Mouse (Mus musculus): ENCODE results near the gene Cdh13.
A peak's percentile ranks its signal among the peaks of the same experiment; 100 is the strongest.

Cdh13 gene

DNA sequence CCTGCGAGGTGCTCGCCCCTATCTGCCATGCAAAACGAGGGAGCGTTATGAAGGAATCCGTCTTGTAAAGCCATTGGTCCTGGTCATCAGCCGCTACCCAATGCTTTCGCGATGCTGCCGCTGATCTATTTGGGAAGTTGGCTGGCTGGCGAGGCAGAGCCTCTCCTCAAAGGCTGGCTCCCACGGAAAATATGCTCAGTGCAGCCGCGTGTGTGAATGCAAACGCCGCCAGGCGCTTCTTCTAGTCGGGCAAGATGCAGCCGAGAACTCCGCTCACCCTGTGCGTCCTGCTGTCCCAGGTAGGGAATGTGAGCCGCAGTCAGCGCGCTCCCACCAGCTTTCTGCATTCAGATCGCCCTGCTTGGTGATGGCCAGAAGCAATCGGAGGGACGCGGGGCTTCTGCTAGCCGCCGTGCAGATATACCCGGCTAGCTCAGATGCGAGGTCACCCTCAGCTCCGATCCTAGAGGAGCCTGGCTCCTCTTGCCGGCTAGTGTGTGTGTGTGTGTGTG, at the start of gene Cdh13:
Gene Cdh13, plus strand, starts transcription at position 134 of the 512 bp plus-strand sequence.
- DNase-seq (ENCODE audit: low spot score in 2 of 2) = peak in 1 of 2 experiments; percentile 52

DNA sequence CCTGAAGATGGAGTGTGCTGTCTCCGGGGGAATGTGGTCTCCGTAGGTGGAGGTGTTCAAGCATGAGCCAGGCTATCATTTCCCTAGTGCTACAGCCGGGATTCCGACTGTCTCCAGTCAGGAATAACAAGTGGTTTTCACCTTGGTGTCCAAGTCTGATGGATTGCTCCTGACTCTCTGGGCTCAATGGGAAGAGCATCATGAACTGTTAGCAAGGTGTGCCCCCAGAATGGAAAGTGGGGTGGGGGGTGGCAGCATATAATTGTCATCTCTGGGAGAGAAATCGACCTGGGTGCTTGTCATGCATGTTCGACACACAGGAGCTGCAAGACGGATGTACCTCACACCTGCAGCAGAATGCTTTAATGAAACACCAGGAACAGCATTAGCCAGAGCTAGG, 47.9 kb upstream of the Cdh13 start:
- no peak for DNase-seq (ENCODE audit: low spot score in 2 of 2)

DNA sequence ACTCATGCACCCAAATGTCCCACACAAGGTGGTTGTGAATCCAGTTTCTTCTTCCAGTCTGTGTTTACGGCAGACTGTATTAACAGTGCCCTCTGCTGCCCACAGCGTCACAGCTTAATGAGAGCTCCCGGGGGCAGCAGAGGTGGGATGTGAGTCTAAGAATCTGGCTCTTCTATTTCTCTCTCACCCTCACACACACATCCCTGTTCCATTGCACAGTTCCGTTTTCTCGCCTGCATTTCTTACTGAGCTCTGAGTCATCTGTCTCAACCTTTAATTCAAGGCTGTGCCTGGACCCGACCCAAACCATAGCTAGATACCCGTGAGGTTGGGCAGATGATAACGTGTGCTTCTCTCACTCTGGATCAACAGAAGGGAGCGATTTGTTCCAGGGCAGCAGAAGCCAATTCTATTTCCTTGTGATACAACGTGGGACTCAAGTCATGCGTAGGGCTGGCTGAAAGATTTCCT, 46.3 kb upstream of the Cdh13 start:
- no peak for DNase-seq (ENCODE audit: low spot score in 2 of 2)

DNA sequence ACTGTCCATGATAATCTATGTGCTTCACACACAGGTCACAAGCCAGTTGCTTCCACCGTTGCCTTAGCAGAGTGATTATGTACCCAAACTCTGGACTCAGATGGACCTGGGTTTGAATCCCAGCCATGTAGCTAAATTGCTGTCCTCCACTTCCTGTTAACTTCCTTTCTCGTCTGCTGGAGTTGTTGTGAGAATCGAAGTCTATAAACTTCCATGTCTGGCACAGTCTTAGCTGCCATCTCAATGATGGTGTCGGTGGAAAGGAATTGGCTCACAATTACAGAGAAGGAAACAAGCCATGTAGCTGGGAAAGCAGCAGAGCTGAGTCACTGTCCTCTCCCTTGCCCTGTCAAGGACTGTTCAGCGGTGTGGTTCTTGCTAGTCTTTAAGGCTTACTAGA, 45.4 kb upstream of the Cdh13 start:
- DNase-seq (ENCODE audit: low spot score in 2 of 2) = no peak

DNA sequence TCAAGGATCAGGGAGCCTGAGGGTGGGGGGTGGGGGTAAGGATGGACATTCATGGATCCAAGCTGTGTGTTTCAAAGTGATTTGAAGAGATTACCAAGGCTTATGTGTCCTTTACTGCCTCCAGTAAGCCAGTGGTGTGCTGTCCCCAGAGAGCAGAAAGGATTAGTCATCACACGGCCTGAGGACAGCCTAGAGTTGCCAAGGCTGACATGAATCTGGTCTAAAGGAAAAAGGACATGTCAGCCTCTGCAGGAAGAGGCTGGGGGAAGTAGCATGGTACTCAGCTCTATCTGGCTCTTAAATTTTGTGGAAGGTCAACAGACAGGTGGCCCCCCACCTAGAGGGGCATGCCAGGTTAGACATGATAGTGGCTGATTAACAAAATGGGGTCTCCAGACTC, 44.3 kb upstream of the Cdh13 start:
- no peak for DNase-seq (ENCODE audit: low spot score in 2 of 2)

DNA sequence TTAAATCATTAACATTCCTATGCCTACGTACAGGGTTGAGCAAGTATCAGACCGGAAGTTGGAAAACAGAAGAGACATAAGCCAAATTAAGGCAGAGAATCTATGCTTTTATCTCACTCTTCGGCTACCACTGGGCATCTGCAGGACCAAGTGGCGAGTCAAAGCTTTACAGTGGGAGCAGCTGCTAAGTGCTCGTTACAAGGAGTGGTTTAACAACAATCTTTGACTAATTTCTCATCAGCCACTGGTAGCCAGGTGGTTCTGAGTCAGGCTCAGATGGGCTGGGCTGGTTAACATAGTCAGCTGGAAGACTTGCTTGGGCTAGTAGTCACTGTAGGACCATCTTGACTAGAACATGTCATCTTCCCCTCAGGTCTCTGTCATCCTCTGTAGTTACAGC, 34.2 kb upstream of the Cdh13 start:
- no peak for DNase-seq (ENCODE audit: low spot score in 2 of 2)

DNA sequence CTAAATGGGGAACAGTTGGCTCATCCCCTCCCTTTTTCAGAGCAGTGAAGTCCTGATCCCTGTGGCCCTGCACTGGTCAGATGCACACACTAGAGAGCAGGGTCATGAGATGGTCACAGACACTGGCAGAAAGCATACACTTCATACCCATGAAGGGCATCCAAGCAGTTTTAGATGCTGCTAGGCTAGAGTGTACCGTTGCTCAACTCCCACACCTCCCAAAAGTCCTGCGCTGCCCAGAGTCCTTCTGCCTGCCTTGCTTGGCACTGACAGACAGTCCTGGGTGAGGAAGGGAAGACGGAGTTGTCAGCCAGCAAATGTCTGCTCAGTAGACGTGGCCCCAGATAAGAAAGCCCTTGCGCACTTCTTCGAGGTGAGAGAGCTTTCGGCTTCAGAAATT, 33.6 kb upstream of the Cdh13 start:
- no peak for DNase-seq (ENCODE audit: low spot score in 2 of 2)

DNA sequence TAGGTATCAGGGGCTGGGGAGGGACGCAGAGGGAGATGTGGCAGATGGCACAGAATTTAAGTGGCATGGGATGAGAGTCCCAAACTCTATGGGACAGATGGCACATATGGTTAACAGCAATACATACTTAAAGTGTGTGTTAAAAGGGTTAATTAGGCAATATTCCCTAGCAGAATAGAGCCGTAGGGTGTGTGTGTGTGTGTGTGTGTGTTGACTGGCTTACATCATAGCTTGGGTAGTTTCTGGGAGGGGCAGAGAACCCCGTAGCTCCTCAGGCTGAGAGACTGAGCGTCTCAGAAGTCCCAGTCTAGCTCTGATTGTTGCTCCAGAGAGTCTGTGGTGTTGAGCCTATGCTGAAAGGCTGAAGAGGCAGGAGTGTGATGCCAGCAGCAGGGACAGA, 20.4 kb upstream of the Cdh13 start:
- no peak for DNase-seq (ENCODE audit: low spot score in 2 of 2)

DNA sequence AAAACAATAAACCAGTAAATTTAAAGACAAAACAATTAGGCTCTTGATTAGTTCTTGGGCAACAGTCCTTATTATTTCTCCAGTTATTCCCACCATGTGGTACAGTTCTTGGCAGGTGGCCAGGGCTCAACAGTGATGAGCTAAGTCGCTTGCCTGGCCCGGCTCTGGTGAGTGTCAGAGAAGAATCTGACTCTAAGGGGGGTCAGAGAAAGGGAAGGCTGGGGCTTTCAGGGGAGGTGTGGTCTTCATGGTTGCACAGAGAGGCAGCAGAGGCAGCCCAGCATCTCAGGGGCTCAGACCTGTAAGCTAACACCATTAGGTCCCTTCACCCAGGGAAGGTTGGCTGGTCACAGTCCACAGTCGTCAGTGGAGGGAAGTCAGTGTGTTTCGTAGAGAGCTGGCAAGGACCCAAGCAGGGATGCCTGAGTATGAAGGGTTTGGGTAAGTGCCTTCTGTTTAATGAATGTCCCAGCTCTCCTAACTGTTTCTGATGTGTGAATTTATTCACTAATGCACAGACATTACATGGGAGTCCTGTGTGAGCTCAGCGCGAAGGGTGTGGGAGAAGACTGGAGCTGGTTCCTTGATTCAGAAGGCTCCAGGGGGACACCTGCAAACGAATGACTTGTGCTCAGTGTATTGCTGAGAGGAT, 12.7 kb upstream of the Cdh13 start:
- no peak for DNase-seq (ENCODE audit: low spot score in 2 of 2)

DNA sequence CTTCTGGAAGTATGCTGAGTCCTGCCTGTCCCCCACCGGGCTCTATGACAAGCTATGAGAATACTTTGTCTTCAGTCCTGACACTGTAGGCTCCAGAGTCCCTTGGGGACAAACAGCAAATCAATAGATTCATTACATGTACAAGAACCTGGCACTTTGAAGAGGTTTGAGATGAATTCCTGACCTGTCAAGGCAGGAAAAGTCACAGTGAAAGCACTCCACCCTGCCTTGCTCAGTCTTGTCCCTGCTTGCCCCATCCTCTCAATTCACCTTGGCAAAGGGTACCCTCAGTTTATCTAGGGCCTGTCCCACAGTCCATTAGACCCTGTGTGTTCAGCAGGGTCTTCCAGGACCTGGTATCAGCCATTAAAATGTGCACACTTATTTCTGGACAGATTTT, 11.0 kb upstream of the Cdh13 start:
- no peak for DNase-seq (ENCODE audit: low spot score in 2 of 2)

DNA sequence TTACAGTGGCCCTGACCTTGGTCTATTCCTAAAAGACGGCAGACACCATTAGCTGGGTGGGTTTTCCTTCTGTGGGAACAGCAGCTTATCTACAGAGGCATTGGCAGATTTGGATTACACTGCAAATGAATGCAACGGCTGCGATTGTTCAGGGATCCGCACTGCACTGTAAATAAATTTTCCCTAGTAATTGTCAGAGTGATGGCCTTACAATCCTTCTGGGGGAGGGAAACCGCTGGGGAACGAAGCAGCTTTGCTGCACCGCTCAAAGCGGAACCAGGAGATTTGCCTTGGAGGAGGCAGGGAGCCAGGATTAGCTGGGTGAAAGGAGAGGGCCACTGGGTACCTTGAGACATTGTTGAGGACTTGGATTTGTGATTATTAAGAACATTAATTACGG, 9.3 kb upstream of the Cdh13 start:
- DNase-seq (ENCODE audit: low spot score in 2 of 2) = no peak

DNA sequence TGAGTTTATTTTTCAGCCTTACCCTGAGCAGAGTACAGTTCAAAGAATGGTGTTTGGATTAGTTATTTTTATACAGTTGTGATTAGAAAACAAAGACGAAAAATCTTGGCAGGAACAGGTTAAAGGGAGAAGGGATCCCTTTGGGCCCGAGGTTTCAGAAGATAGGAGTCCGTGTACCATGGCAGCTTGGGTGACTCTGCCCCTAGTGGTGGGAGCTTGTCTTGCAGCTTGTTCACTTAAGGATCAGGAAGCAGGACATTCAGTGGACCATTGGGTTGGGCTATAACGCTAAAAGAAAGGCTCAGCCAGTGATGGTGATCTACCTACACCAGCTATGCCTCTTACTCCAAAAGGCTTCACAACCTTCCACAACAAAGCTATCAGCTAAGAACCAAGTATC, 8.8 kb upstream of the Cdh13 start:
- peak; percentile 19 to 68 for DNase-seq (ENCODE audit: low spot score in 2 of 2)

DNA sequence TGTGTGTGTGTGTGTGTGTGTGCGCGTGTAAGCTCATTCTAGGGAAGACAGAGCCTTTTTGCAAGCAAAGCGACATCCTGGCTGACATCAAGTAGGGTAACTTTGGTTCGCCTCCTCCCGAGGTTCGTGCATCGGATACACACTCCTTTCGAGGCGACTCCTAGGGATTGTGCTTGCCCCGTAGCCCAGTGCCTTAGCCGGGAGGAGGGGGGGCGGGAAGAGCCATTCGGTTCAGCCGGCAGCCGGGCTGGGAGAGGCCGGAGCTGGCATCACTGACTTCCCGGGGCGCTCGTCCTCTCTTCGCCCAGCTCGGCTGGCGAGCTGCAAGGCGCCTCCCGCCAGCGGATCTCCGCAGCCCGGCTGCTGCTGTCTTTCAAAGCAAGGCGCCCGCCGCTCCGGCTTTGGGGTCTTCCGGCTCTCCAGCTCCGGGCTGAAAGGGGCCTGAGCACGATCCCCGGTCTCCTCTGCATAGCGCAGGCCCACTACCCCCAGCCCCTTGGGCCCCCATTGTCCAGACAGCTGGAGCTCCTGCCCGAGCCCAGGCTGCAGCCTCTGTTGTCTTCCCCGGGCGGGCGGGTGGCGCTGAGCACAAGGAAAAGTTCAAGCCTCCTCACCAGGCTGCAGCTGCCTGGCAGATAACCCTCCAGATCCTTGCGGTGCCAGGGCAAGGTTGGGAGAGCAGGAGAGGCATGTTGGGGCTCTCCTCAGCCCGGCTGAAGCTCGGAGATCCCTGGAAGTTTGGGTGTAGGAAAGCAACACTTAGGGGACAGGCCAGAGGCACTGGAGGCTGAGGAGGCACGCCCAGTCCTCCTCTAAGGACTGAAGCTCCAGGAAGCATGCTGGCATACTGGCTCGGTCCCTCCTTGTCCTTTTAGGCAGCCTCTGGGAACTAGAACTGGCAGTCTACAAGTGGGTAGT, 838 bp downstream of the Cdh13 start:
- peak; percentile 16 to 60 for DNase-seq (ENCODE audit: low spot score in 2 of 2)

DNA sequence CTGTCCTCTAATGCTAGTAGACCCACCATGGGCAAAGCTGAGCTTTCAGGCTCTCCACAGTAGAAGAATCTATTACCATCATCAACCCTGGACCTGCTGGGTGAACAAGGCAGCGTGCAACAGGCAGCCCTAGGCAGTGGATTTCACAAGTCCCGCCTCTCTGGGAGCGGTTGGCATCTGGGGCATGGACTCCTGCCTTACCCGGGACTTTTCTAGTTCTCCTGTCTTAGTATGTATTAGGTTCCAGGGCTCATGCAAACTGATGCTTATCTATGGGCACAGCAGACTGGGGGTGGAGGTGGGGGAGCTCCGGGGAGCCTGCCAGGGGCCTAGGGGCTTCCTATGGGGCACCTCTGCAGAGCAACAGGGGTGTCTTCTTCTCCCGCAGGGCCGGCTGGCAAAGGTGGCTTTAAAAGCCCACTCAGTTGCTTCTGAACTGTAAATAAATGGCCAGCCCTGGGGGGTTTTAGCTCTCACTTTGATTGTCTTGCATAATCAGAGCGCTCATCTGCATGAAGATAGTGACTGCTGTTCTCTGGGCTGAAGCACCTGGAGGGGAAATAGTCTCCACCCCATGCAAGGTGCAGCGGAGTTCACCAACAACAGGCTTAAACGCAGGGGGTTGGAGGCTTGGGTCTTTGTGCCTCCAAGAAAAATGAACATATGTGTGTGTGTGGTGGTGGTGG, 2.2 kb downstream of the Cdh13 start:
- no peak for DNase-seq (ENCODE audit: low spot score in 2 of 2)

DNA sequence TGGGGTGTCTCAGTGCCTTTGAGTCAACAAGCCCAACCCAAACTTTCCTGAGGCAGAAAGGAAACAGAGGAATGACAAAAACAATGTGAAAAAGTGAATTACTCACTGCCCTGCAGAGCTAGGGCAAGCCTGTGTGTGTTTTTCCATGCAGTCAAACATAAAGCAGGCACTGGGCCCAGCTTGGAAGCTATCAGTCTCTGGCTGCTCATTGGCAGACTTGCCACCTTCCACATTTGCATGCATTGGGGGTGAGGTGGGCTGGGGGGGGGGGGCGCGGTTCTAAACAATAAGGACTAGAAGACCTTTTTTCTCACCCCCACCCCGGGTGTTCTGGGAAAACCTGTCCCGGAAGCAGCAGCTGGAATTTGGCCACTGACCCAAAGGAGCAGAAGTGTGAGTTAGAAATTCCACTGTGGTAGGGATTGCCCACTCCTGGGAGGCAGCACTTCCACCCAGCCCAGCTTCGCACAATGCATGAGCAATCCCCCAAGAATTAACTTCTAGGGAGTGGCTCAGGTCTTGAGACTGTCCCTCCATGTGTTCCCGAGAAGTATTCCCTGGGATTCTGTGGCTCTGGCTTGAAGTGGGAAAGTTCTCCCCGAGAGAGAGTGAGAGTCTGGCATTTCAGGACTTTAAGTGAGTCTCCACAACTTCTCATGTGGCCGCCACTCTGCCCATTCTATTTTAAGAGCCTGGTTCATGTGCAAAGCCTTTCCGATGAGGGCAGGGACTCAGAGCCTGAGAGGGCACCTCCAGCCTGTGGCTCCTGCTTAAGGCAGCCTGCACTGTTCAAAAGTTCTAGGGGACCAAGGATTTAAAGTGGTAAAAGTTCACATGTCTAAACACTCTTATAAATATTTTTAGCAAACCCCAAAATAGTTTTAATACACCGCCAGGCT, 3.0 kb downstream of the Cdh13 start:
- DNase-seq (ENCODE audit: low spot score in 2 of 2) = peak in 1 of 2 experiments; percentile 10

DNA sequence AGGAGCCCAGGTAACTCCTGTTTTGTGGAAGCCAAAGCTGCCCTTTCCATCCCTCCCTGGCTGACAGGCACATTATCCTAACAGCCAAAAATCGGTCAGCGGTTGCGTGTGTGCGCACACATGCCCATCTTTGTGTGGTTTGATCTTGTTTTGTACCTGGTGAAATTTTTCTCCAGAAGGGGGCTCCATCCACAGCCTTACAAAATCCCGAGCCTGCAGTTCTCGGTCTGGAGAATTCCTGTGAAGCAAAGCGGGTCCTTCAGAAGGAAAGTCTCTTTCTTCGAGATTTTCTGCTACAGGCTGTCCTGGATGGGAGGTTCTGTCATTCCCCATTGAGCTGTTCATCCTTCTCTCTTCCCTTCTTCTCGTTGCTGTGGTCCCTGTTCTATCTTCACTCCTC, 4.0 kb downstream of the Cdh13 start:
- no peak for DNase-seq (ENCODE audit: low spot score in 2 of 2)

DNA sequence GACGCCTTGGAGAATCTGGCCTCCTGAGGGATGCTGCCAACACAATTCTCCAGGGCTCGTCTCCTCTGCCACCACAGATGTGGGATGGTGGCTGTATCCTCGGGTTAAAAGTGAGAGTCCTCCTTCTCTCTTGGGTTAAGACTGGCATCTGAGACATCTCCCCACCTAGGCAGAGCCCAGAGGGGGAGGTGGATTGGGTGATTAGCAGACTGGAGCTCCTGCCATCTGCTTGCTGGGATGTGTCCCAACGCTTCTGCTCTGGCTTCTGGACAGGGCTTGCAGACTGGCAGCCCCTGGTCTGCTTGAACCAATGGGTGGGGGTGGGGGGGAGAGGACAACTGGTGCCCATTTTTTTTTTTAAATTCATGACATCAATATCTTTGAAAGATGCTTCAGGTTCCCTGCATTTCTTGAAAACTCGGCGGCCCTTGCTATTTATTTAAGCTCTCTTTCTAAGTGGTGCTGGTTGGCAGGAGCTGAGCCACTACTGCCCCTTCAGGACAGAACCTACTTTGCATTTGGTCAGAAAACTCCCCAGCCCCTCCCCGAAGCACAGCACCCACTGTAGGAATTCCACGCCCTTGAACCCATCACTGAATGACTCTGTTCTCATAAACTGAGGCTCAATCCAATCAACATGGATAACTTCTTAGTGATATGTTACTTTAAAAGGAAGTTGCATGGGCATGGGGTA, 4.9 kb downstream of the Cdh13 start:
- no peak for DNase-seq (ENCODE audit: low spot score in 2 of 2)

DNA sequence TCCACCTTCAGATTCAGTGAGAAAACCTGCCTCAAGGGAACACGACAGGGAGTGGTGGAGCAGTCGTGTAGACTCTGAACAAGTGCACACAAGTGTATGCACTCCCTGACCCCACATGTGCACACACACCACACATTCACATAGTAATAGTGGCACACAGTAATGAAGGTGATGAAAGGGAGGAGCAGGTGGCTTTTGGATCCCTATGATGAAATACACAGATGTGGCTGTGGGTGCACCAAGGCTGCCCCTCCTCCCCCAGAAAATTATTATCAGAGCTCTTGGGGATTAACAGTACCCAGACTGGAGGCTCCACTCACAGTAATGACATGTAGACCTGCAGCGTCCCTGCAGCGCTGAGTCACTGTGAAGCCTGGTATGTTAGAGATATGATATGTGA, 5.6 kb downstream of the Cdh13 start:
- DNase-seq (ENCODE audit: low spot score in 2 of 2) = no peak

DNA sequence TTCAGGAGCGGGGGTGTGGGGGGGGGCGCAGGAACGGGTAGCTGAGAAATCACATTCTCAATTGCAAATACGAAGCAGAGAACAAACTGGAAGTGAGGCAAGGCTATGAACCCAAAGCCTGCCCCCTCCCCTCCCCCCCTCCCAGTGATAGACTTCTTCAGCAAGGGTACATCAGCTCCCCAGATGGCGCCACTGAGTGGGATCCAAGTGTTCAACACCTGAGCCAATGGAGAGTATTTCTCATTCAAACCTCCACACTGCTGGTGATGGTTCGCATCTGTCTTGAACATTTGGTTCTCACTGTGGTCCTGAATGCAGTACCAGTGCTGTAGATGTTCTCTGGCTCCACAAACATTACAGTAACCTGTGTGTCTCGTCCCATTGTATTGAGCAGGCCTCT, 6.0 kb downstream of the Cdh13 start:
- DNase-seq (ENCODE audit: low spot score in 2 of 2) = no peak

DNA sequence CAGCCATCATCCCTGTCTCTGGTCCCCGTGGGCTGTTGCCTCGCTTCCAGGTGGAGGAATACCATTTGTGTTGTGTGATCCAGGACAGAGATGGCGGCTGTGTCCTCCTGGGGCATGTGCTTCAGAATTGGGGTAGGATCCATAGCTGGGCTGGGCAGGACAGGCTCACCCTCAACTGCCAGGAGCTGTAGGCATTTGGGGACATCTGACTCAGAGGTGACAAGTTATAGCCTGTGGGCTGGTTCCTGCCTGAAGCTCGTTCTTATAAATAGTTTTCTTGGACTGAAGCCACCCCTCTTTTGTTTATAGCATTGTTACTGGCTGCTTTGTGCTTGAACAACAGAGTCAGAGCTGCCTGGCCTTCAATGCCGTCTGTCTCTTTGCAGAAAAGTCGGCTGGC, 6.7 kb downstream of the Cdh13 start:
- peak in 1 of 2 experiments; percentile 45 for DNase-seq (ENCODE audit: low spot score in 2 of 2)

DNA sequence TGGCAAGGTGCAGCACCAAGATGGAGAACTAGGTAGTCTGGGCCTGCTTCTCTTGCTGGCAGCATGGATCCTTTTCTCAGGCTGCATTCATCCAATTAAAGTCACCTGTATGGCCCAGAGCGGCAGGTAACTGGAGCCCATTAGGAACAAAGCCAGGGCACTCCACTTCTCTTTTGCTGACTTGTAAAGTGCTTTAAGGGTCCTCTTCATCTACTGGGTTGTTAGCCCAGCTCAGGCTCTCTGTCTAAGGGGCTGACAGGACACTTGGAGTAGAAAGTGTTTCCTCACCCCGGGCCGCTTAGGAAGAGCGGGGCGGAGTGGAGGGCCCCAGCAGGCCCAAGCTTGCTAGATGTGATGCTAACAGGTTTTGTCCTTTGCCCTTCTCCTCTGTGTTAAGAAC, 12.9 kb downstream of the Cdh13 start:
- no peak for DNase-seq (ENCODE audit: low spot score in 2 of 2)
